Mouse (Mus musculus) left cerebral cortex, postnatal 14 days (tissue): Measurements from ENCODE around the gene Map1lc3b. TPM values are rescaled to one million over a fixed set of nuclear protein-coding genes. Genes with fewer than 3 reads are reported as not detected.

Experiments used
- DNase-seq, 2 experiments: peaks; one replicate each; pipeline ENCODE4 v3.0.0; 2021 to 2022; ENCODE audit warnings: low spot score in 2 of 2, mixed read lengths in 1 of 2
- intact Hi-C: fragments of 180-260 bp; cut with DNase I; formaldehyde crosslinking; loops from one replicate; pipeline ENCODE4 v1.15.1; 2025
- total RNA-seq, 2 experiments: library from RNA; stranded (reverse); gene quantifications; 2 replicates each; pipeline ENCODE4 v1.2.3; 2021

Map1lc3b gene
- total RNA-seq, 2 experiments from 2014 or later, result 181 to 183 TPM

GRCm38 (mm10) chr8:121598892-121599291 lies 8.7 kb downstream of the Map1lc3b start:
- DNase-seq, result peak; percentile 81 to 87
- intact Hi-C loops, result no loop called here

- no peak for DNase-seq
- intact Hi-C loops, result loop anchor here (1.0 to 5.0 kb wide), 3 partner anchors 52 to 87 kb away; partner anchors contain the start of gene Zcchc14
Observed at GRCm38 (mm10) chr8:121599842-121600241, 9.7 kb downstream of the Map1lc3b start.

DNA sequence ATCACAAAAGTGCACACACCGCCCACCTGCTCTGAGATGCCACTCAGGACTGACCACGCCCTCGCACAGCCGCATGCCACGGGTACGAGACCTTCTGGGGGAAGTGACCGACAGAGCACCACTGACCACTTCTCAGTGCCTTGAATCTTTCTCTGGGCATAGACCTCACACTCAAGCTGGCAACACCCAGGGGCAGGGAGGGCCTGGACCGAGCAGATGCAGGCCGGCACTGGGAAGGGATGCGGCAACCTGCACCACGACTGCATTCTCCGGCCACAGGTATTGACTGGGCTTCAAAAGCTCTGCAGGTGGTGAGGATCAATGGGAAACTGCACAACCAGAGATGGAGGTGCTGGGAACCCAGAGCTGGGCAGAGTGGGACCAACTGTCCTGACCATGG lies 12.2 kb downstream of the Map1lc3b start:
- DNase-seq, result no peak
- intact Hi-C loops, result loop anchor here (5.0 kb wide), 2 partner anchors 50 to 85 kb away; partner anchors contain the start of gene Zcchc14

GRCm38 (mm10) chr8:121602860-121603259 lies 12.7 kb downstream of the Map1lc3b start:
- DNase-seq, result peak; percentile 81 to 91
- intact Hi-C loops, result loop anchor here (5.0 kb wide), 2 partner anchors 49 to 84 kb away; partner anchors contain the start of gene Zcchc14

DNA sequence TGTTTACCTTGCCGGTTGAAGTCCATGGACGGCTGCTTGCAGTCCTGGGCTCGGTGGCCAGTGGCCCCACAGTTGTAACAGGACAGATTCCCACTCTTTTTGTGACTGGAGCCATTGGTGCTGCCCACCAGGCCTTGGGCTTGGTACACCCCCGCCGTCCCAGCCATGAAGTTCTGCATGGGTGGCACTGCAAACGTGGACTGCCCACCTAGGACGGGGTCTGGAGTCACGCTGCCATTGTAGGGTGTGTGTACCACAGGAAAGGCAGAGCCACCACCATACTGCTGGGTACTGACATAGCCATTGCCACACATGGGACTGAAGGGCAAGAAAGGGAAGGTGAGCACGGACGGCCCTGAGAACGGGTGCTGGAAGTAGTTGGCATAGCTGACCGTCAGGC lies 13.6 kb downstream of the Map1lc3b start:
- intact Hi-C loops, result loop anchor here (5.0 kb wide), 2 partner anchors 48 to 84 kb away; partner anchors contain the start of gene Zcchc14
- DNase-seq, result no peak

- intact Hi-C loops, result loop anchor here (5.0 kb wide), 1 partner anchor 220 kb away; the partner anchor contains the start of gene Klhdc4
- DNase-seq, result no peak
Observed at GRCm38 (mm10) chr8:121607661-121608060, 17.5 kb downstream of the Map1lc3b start.

GRCm38 (mm10) chr8:121609251-121609650 lies 19.1 kb downstream of the Map1lc3b start:
- intact Hi-C loops, result loop anchor here (5.0 kb wide), 1 partner anchor 218 kb away; the partner anchor contains the start of gene Klhdc4
- no peak for DNase-seq

DNA sequence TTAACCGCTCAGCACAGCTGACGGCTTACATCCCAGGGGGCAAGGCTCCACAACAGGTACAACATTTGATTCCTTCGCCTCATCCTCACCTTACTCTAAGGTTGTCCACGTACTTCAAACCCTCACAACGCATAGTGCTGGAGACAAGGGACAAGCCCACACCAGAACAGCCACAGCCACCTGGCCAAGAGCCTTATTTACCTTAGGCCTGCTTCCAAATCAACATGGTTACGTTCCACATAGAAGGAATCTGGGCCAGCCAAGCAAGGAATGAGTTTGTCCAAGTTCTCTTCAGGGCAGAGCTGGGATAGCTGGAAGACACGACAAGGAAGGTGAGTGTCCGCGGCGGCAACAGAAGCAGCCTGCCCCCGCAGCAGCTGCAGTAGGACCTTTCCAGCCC lies 19.8 kb downstream of the Map1lc3b start:
- DNase-seq, result no peak
- intact Hi-C loops, result loop anchor here (5.0 kb wide), 1 partner anchor 217 kb away; the partner anchor contains the start of gene Klhdc4

DNA sequence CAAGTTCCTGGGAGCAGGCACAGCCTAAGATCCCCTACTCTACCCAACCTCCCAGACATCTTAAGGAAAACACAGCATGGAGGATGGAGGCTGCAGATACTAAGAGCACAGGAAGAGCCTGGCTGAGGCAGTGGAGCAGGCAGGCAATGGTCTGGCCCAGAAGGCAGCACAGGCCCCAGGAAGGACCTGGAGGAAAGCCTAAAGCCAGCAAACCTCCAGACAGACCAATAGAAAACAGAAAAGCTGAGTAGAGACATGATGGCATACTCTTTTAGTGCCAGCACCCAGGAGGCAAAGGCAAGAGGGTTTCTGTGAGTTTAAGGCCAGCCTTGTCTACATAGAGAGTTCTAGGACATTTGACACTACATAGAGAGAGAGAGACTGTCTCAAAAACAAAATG lies 23.3 kb downstream of the Map1lc3b start:
- intact Hi-C loops, result no loop called here
- DNase-seq, result no peak

DNA sequence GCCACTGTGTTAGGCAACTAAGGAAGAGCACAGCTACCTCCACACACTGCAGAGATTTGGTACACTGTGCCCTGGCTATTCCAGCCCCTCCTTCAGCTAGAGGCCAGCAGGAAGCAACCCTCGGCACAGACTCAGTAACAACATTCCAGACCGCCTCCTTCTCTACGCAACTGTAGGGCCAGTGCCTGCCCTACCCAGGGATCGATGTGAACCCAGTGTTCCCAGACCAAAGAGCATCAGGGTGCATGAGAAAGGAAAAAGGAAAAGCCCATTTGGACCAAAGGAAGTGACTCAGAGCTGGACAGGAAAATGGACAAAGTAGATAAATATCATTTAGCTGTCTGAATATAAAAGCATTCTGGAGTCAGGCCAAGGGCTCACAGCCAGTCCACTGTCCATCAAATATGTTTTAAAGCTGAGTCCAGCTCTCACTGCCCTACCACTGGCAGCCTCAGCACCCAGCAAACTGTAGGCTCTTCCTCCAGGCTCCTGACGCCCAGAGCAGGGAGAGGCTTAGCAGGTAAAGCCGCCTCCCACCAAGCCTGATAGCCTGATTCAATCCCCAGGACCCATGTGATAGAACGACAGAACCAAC lies 29.3 kb downstream of the Map1lc3b start:
- DNase-seq, result no peak
- intact Hi-C loops, result no loop called here

DNA sequence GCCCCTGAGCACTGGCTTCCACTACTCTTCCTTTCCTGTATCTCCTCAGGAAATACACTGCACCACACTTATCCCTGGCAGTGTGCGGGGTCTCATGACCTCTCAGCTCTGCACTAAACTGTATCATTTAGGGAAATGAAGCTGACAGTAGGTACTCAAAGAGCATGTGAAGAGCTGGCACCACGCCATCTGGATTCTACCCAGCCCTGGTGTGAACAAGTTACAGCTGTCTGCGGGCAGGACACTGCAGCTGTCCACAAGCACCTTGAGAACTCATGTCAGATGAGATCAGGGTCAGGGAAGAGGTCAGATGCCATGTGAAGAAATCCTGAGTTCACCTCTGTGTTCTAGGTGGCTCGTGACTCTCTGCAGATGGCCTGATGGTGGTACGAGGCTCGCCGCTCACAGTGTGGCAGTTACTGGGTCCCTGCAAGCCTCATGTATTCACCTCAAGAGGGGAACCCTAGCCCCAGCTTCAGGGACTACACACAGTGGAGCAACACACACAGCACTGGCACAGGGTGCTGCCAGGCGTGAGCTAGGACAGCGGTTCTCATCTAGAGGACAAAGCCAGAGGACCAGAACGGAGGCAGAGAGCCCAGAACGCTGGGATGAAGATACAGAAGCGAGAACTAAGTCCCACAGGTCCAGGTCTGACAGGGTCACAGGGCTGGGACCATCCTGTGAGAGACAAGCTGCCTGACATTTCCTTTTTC lies 30.8 kb downstream of the Map1lc3b start:
- DNase-seq, result peak in 1 of 2 experiments; percentile 45

DNA sequence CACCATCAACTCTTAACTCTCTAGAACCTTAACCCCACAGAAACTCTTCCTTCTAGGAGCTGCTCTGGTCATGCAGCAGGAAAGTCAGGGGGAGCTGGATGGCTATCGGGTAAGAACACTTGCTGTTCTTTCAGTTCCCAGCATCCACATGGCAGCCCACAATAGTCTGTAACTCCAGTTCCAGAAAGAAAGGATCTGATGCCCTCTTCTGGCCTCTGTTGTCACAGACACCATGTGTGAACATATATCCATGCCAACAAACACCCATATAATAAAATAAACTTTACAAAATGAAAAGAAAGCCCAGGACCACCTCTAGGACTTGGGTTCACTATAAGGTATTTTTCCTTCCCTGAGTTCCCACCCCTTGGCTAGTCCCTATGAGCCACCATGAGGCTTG lies 31.7 kb downstream of the Map1lc3b start:
- intact Hi-C loops, result no loop called here

More for the DNA sequence above, 30.8 kb downstream of the Map1lc3b start:
- intact Hi-C loops, result no loop called here

DNA sequence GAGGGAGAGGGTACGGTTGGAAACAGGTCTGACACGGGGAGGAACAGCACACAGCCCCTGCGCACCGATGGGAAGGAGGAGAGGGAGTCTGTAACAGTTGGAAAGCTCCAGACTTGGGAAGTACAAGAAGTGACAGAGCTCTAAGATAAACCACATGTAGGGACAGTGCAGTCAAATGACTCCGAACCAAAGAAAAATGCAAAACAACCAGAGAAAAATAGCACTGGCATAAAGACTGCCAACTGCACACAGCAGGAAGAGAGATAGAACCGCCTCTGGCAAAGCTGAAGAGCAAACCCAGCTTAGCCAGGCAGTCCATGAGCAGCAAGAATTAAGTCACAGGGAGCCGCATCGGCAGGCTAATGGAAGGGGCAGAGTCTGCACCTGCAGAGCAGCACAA lies 32.9 kb downstream of the Map1lc3b start:
- intact Hi-C loops, result no loop called here
- no peak for DNase-seq

More for the DNA sequence above, 31.7 kb downstream of the Map1lc3b start:
- DNase-seq, result no peak

DNA sequence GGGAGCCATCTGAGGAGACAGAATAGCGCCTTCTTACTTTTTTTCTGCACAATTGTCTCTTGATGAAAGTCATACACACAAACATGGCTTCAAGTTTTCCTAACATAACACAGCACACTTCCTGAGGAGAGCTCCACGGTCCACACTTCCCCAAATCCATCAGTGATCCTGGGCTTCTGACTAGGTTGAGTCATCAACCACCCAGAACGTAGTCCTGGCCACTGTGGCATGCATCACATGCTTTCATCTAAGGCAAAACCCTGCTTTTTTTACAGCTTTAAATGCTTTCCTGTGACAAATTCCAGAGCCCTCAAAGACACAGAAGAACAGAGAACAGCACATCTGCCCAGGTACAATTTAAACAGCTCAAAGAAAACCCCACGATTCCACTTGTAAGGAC lies 38.5 kb downstream of the Map1lc3b start:
- no peak for DNase-seq
- intact Hi-C loops, result no loop called here

DNA sequence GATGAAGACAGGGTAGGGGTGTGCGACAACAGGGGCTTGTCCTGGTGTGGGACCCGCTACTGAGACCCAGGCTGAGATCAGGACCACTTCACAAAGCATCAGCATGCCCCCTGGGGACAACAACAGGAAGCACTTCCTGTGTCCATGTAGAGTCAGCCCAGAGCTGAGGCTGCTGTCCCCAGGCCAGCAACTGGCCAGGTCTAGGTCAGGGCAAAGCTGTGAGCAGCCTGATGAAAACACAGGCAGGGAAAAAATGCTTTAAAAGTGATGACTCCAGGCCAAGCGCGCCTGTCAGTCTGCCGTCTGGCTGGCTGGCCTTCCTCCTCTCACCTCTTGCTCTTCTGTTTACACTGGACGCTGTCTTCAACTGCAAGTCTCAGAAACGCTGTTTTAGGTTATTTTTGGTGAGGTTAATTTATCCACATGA lies 41.5 kb downstream of the Map1lc3b start:
- intact Hi-C loops, result no loop called here
- no peak for DNase-seq

GRCm38 (mm10) chr8:121632401-121632800 lies 42.2 kb downstream of the Map1lc3b start:
- no peak for DNase-seq
- intact Hi-C loops, result no loop called here

DNA sequence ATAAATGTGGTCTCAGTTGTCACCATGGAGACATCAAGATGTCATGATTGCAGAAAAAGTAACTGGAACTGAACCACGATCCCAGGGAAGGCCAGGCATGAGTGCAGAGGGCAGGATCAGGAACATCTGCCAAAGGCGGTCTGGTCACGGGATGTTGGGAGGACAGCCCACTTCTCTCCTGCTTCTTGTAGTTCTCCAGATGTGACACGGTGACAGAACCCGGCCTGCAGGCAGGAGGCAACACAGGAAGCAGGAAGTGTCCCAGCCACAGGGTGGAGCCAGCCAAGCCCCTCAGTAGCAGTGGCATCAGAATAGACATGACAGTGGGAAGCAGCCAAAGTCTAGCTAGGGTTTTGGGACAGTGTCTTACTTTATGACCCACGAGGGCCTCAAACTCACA lies 45.4 kb downstream of the Map1lc3b start:
- no peak for DNase-seq
- intact Hi-C loops, result no loop called here

- intact Hi-C loops, result no loop called here
- DNase-seq, result no peak
Observed at GRCm38 (mm10) chr8:121636180-121636579, 46.0 kb downstream of the Map1lc3b start.

GRCm38 (mm10) chr8:121642804-121643203 lies 52.6 kb downstream of the Map1lc3b start:
- intact Hi-C loops, result no loop called here

DNA sequence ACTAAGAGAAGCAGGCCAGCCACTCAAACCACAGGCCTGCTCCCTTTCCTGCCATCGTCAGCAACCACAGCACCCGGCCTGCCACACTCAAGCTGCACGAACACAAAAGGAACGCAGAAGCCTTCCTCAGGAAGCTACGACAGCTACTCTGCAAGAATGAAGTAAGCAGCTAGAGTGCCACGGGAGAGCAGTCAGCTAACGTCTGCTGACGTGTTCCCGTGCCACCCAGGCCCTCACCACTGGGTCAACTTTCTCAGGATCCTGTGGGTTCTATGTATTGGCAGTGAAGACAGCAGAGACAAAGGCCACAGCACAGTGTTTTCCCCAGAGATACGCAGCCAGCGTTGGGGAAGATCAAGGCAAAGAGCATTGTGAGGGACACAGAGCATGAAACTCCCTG lies 53.2 kb downstream of the Map1lc3b start:
- no peak for DNase-seq
- intact Hi-C loops, result no loop called here

More at GRCm38 (mm10) chr8:121642804-121643203, 52.6 kb downstream of the Map1lc3b start:
- no peak for DNase-seq
